Mouse (Mus musculus) C2C12 (cell line): Measurements from ENCODE around the gene Sdr39u1. TPM values are rescaled to one million over a fixed set of nuclear protein-coding genes. Genes with fewer than 3 reads are reported as not detected.

Experiments
- H3K27me3 ChIP-seq: one replicate; pipeline ENCODE4 v1.6.1; 2011; ENCODE audit not compliant: control insufficient read depth, insufficient read depth, insufficient read length
- H3K36me3 ChIP-seq: one replicate; pipeline ENCODE4 v1.6.1; 2011; ENCODE audit not compliant: control insufficient read depth, insufficient read depth
- H3K4me3 ChIP-seq: one replicate; pipeline ENCODE4 v1.5.1; 2011; ENCODE audit warnings: mild to moderate bottlenecking, control low read depth; ENCODE audit not compliant: poor library complexity, insufficient read depth, severe bottlenecking
- H3K79me2 ChIP-seq: one replicate; pipeline ENCODE4 v1.6.1; 2011; ENCODE audit not compliant: control insufficient read depth, insufficient read depth
- H3K79me3 ChIP-seq: one replicate; pipeline ENCODE4 v1.6.1; 2011; ENCODE audit warnings: low read depth, control low read depth
- H3ac ChIP-seq: one replicate; pipeline ENCODE3; 2011; ENCODE audit warnings: low read depth; ENCODE audit not compliant: control insufficient read depth, insufficient read length
- CEBPB ChIP-seq: IDR thresholded peaks from one replicate; pipeline ENCODE4 v1.6.1; 2011; ENCODE audit warnings: low read depth, mild to moderate bottlenecking, control low read depth, moderate library complexity
- CTCF ChIP-seq: IDR thresholded peaks from one replicate; pipeline ENCODE4 v1.5.1; 2011; ENCODE audit not compliant: control insufficient read depth, insufficient read depth, insufficient read length
- FOSL1 ChIP-seq: IDR thresholded peaks from one replicate; pipeline ENCODE4 v1.8.0; 2011; ENCODE audit warnings: mild to moderate bottlenecking, low read length; ENCODE audit not compliant: poor library complexity, insufficient read depth, severe bottlenecking
- MAX ChIP-seq: IDR thresholded peaks from one replicate; pipeline ENCODE4 v1.6.1; 2011; ENCODE audit warnings: mild to moderate bottlenecking, control low read depth
- MYOD1 ChIP-seq: IDR thresholded peaks from one replicate; pipeline ENCODE4 v1.6.1; 2011; ENCODE audit warnings: low read depth; ENCODE audit not compliant: control insufficient read depth, insufficient read length
- MYOG ChIP-seq: IDR thresholded peaks from one replicate; pipeline ENCODE4 v1.6.1; 2011; ENCODE audit not compliant: control insufficient read depth, insufficient read length; ENCODE audit errors: extremely low read depth
- USF1 ChIP-seq: IDR thresholded peaks from one replicate; pipeline ENCODE4 v1.6.1; 2011; ENCODE audit warnings: low read depth, mild to moderate bottlenecking, control low read depth, moderate library complexity
- polyA plus RNA-seq: library from polyadenylated mRNA; unstranded; fragments of >200 nt; fragmentation: generic; extraction: Trizol; gene quantifications from one replicate; pipeline ENCODE4 v1.2.1, GENCODE M21; 2012; ENCODE audit warnings: missing spikeins

Gene Sdr39u1
- polyA plus RNA-seq, 1 experiment = 4.7 TPM

DNA sequence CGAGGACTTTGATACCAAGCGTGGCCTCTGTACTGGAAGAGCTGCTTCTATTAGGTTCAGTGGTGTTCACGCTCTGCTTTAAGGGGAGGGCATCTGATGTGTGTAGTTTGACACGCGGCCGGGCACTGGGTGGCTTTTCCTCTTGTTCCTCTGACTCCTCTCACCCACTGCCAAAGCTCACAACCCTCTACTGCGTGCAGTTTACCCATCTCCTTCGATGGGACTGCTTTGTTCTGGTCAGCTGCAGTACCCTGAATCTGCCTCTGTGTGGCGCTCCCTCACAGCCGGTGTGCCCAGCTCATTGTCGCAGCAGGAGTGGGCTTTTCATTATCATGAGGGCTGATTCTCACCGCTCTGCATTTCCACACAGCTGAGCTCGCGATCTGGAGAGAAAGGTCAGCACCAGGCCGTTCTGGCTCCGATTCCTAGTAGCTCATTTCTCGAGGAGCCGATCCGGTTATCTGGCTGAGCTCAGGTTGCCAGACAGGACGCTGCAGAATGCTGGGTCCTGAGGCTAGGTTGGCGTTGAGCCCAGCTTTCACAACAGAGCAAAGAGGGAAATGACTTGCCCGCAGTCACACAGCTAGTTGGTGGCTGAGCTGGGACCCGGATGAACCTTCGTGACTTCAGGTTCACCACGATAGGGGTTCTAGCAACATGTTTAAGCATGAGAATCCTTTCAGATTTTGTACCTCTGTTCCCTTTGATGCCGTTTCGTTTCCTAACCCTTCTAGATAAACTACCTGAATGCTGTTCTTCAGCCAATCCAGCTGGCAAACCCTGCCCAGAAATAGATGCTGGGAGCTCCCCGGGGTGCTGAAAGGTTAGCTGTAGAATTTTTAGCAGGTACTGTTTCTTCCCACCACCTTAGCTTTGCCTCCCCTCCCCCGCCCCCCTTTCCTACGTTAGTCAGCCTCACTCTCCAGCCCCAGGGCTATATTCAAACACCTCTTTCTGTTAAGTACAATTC lies 26.1 kb downstream of the Sdr39u1 start:
- no peaks in the 10 kb centered on the region for H3K36me3 ChIP-seq
- no peaks in the 10 kb centered on the region for H3K27me3 ChIP-seq
- no peak overlapping the region for H3K4me3 ChIP-seq
- TF ChIP-seq MYOD1 = no peak
- no peak for TF ChIP-seq FOSL1
- no peak for TF ChIP-seq MAX
- TF ChIP-seq CTCF = peak; percentile 94
- TF ChIP-seq MYOG = no peak
- no peaks in the 10 kb centered on the region for H3K79me3 ChIP-seq
- H3ac ChIP-seq = peak overlapping the region; percentile 34
- no peaks in the 10 kb centered on the region for H3K79me2 ChIP-seq

DNA sequence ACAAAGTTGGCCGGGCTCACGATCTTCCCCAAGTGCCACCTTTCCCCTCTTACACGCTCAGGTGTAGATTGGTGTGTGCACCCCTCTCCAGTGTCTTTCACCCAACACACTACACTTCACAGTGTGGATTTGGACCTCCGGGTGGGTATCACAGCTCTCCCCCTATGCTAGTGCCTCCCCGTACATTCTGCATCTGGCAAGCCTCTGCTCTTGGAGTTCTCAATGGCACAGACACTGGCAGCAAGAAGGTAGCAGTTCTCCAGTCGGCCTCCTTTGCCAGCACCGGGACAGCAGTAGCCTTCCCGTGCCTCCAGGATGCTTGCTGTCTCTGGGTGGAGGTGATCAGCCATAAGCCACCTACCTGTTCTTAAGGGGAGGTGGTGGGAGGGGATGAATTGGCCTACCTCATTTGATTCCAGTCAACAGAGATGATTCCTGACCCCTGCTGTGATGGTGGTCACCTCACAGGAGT lies 26.8 kb downstream of the Sdr39u1 start:
- H3K4me3 ChIP-seq = no peak overlapping the region
- no peak for TF ChIP-seq CEBPB
- no peak for TF ChIP-seq MAX
- no peak for TF ChIP-seq USF1
- TF ChIP-seq FOSL1 = no peak
- no peak for TF ChIP-seq MYOG
- TF ChIP-seq CTCF = no peak
- TF ChIP-seq MYOD1 = no peak
- no peaks in the 10 kb centered on the region for H3K36me3 ChIP-seq
- no peaks in the 10 kb centered on the region for H3K27me3 ChIP-seq
- H3ac ChIP-seq = no peak overlapping the region
- no peaks in the 10 kb centered on the region for H3K79me3 ChIP-seq
- H3K79me2 ChIP-seq = no peaks in the 10 kb centered on the region

DNA sequence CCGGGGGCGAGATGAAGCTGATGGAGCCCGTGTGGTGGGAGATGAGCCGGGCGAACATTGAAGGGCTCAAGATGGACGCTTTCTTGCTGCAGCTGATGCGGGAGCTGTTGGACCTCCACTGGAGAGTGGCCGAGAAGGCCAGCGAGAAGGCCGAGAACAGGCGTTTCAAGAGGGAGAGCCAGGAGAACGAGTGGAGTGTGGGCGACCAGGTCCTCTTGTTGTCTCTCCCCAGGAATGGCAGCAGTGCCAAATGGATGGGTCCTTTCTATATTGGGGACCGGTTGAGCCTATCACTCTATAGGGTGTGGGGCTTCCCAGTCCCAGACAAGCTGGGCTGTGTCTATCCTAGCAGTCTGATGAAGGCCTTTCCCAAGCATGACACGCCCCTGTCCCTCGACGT lies 27.5 kb downstream of the Sdr39u1 start:
- Histone ChIP-seq H3K4me3 (no peak overlapping the region), H3K27me3 (no peaks in the 10 kb centered on the region), H3K36me3 (no peaks in the 10 kb centered on the region), H3K79me3 (no peaks in the 10 kb centered on the region), H3ac (no peak overlapping the region), H3K79me2 (no peaks in the 10 kb centered on the region)
- TF ChIP-seq USF1 (no peak), CEBPB (no peak), FOSL1 (no peak), CTCF (no peak), MYOD1 (no peak), MAX (no peak), MYOG (no peak)

DNA sequence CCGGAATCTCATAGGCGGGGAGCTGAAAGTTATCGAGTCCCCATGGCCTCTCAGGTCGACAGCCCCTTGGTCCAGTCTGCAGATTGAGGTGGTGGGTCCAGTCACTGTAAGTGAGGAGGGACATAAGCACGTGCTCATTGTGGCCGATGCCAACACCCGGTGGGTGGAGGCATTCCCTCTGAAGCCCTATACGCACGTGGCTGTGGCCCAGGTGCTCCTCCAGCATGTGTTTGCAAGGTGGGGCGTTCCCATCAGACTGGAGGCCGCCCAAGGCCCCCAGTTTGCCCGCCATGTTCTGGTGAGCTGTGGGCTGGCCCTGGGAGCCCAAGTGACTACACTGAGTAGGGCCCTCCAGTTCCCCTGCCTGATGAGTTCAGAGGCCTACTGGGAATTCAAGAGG lies 28.1 kb downstream of the Sdr39u1 start:
- H3K4me3 ChIP-seq = no peak overlapping the region
- H3K79me2 ChIP-seq = no peaks in the 10 kb centered on the region
- H3ac ChIP-seq = no peak overlapping the region
- TF ChIP-seq USF1 = no peak
- TF ChIP-seq CTCF = no peak
- TF ChIP-seq CEBPB = no peak
- TF ChIP-seq MAX = no peak
- TF ChIP-seq MYOD1 = no peak
- no peak for TF ChIP-seq FOSL1
- TF ChIP-seq MYOG = no peak
- H3K36me3 ChIP-seq = no peaks in the 10 kb centered on the region
- H3K79me3 ChIP-seq = no peaks in the 10 kb centered on the region
- H3K27me3 ChIP-seq = no peaks in the 10 kb centered on the region

DNA sequence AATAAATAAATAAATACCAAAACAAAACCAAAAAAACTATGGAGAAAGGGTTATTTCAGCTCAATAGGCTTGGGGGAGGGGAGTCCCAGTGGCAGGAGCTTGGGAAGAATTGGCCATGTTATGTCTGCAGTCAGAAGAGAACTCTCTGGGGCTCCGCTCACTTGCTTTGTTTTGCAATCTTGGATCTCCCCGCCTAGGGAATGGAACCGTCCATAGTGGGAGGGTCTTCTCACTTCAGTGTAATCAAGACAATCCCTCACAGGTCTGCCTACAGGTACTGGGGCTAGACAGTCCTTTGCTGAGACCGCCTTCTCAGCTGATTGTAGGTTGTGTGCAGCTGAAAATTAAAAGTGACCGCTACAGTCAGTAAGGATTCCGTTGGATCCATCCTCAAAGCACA lies 30.6 kb downstream of the Sdr39u1 start:
- Histone ChIP-seq H3K36me3 (no peaks in the 10 kb centered on the region), H3K79me2 (no peaks in the 10 kb centered on the region), H3ac (no peak overlapping the region), H3K4me3 (no peak overlapping the region), H3K27me3 (peaks cover 7% of the 10 kb centered on the region), H3K79me3 (no peaks in the 10 kb centered on the region)
- no peak for TF ChIP-seq MYOD1
- no peak for TF ChIP-seq CTCF
- TF ChIP-seq FOSL1 = no peak
- TF ChIP-seq USF1 = no peak
- no peak for TF ChIP-seq MYOG
